Mouse (Mus musculus): ENCODE data around the gene Sv2a.

DNA sequence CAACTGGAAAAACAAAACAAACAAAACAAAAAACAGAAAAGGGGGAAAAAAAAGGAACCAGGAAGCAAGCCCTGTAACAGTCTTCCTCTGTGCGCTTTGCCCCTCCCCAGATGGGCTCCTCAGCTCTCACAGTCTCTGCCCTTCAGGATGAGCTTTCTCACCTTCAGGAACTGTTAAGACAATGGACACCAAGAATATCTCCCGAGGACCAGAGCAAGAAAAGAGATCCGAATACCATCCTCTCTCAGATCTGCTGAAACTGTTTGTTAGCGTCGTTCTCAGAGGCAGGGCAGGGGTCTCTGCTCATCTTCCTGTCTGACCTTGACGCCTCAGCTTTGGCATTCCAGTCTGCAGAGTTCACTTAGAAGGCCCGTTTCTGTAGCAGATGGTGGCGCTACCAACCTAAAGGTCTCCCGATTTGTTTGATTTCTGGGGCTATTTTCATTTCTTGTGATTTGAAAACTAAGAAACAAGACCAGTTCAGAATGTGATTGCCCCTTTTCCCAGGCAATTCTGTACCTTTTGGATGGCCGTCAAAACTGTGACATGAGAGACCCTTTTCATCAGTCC is 9.9 kb upstream of the Sv2a start:
- no peak for TF ChIP-seq CTCF (IDR thresholded peaks at IDR 0.05; ENCODE audit: low read depth)
- TF ChIP-seq EP300 (optimal IDR thresholded peaks at IDR 0.05): no peak
